Mouse (Mus musculus): Measurements from ENCODE around the gene Sema7a.
A peak's percentile ranks its signal among the peaks of the same experiment; 100 is the strongest.

Sema7a gene

DNA sequence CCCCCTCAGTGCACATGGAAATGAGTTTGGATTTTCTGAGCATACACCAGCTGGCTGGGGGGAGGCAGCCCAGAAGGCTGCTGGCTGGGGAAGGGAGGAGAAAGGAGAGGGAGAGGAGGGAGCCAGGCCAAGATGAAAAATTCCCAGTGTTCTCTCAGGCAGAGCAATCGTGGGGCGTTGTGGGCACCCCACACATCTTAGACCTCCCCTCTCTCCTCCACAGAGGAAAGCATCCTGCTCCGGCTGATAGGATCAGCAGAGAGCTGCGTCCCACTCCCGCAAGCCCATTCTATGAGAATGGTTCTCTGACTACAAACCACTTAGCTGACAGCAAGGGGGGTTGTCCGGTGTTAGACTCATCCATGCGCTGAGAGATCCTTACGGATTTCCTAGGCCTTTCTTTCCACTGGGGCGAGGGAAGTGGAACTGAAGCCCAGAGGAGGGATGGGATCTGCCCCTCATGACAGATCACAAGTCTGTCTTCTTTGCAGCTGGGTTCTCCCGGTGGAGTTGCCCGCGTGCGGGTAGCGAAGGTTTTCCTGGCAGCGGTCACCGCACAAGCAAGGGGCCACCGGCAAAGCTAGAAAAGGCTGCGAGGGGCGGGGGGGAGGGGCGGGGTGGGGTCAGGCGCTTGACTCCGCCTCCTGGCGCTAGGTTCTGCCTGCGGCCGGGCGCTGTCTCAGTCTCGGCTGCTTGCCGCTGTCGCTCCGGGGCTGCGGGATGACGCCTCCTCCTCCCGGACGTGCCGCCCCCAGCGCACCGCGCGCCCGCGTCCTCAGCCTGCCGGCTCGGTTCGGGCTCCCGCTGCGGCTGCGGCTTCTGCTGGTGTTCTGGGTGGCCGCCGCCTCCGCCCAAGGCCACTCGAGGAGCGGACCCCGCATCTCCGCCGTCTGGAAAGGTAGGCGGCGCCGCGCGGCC is at the start of gene Sema7a:
TSS of gene Sema7a (plus strand) at position 682 of the 918 bp plus-strand sequence.
- peak; percentile 62 to 79 for DNase-seq (ENCODE audit: low spot score in 2 of 2)

DNA sequence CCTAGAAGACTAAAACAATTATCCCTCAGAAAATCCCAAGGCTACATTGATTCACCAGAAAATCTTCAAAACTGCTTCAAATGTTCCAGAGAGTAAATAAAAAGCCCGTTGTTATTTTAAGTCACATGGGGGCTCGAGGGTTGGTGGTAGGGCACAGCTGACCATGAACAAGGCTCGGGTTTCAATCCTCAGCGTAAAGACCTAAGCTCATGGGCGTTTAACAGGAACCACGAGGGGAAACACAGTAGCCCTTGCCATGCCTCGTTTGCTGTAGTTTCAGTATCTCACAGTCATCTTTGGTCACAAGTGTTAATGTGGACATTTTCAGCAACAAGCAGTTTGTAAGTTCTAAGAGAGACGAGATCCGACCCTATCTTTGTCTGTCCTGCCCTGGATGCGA is 39.4 kb upstream of the Sema7a start:
- no peak for DNase-seq (ENCODE audit: low spot score in 2 of 2)

DNA sequence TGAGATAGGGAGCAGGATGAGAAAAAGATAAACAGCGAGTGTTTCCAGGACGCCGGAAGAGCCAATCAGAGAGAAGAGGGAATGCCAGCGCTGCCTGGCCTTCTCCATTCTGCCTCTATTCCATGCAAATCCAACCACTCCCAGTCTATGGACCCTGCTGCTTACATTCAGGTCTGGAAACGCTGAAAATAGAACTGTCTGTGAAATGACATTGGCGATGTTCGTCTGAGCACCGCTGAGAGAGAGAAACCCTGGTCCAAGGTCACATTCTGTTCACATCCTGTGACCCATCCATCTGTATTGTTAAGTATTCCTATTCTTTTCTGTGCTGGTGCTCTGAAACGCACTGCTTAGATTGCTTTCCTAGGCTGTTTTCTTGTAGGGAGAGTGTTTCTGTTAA is 38.7 kb upstream of the Sema7a start:
- DNase-seq (ENCODE audit: low spot score in 2 of 2) = no peak

DNA sequence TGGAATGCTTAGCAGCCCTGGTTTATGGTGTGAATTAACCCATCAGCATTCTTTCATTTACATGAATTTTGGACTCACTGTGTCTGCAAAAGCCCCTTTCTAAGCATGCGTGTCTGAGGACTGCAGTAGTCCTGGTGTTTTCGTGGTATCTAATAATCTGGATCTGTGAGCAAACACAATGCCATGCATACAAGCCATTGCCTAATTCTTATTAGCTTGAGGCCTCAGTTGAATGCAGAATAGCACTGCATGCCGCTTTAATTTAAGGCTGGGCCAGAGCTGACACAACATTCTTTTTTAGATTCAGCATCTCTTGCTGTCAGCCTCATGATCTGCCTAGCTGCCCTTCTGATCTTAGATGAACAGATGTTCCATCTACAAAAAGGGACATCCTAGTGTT is 38.3 kb upstream of the Sema7a start:
- no peak for DNase-seq (ENCODE audit: low spot score in 2 of 2)

DNA sequence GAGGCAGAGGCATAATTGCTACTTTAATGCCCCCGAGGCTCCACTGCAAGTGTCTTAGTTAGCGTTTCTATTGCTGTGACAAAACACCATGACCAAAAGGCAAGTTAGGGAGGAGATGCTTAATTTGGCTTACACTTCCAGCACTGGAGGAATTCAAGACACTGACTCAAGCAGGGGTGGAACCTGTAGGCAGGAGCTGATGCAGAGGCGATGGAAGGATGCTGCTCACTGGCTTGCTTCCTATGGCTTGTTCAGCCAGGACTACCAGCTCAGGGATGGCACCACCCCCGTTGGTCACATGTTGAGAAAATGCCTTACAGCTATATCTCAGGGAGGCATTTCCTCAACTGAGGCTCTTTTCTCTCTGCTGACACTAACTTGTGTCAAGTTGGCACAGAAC is 37.8 kb upstream of the Sema7a start:
- DNase-seq (ENCODE audit: low spot score in 2 of 2) = no peak

DNA sequence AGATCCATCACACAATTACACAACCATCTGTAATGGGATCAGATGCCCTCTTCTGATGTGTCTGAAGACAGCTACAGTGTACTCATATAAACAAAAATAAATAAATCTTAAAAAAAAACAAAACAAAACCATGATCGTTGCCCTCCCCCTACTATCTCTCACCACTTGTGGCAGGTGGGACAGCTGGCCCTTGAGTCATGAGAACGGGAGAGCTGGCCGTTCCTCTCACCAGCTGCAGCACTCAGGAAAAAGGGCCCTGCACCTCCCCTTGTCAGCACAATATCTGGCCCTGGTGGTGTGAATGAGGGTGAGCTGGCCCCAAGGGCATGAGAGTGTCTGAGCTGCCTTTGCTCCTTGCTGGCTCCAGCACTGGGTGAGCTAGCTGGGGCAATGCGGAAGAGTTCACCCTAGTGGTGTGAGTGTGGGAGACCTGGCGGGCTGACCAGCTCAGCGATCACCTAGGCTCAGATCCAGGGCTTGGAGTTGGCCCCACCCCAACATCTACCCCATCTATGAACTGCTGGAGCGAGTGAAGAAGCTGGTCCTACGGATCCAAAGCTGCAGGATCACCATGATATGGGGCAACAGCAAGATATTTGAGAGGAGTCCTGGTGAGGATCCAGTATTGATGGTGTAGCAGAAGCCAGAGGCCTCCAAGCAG is 36.2 kb upstream of the Sema7a start:
- no peak for DNase-seq (ENCODE audit: low spot score in 2 of 2)

DNA sequence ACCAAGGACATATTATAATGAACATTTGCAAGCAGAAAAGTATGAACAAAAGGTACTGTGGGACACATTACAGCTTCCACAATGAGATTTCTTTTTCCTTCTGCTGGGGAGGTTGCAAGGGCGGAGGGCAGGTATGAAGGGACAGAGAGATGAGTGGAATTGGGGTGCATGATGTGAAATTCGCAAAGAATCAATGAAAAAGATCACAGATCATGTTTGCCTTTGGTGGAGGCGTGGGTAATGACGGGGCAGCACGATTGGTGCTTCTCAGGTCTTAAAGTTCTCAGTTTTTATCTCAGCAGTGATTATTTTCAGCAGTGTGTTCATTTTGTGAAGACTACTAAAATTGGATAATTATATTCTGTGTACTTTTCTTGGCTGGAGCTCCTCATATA is 35.7 kb upstream of the Sema7a start:
- DNase-seq (ENCODE audit: low spot score in 2 of 2) = no peak

DNA sequence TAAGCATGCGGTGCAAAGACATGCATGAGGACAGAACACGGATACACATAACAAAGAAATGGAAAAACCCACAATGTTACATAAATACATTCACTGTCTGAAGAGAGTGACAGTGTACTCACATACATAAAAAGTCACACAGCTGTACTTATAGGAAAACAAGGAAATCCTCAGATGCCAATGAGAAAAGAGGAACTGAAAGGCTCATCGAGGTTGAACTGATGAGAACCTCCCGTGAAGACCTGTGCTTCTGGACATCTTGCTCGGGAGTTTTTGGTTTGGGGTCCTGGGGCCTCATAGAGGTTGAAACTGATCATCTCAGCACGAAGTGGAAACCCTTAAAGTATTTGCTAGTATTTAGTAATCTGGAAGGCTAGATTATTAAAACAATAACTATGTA is 32.7 kb upstream of the Sema7a start:
- DNase-seq (ENCODE audit: low spot score in 2 of 2) = no peak

DNA sequence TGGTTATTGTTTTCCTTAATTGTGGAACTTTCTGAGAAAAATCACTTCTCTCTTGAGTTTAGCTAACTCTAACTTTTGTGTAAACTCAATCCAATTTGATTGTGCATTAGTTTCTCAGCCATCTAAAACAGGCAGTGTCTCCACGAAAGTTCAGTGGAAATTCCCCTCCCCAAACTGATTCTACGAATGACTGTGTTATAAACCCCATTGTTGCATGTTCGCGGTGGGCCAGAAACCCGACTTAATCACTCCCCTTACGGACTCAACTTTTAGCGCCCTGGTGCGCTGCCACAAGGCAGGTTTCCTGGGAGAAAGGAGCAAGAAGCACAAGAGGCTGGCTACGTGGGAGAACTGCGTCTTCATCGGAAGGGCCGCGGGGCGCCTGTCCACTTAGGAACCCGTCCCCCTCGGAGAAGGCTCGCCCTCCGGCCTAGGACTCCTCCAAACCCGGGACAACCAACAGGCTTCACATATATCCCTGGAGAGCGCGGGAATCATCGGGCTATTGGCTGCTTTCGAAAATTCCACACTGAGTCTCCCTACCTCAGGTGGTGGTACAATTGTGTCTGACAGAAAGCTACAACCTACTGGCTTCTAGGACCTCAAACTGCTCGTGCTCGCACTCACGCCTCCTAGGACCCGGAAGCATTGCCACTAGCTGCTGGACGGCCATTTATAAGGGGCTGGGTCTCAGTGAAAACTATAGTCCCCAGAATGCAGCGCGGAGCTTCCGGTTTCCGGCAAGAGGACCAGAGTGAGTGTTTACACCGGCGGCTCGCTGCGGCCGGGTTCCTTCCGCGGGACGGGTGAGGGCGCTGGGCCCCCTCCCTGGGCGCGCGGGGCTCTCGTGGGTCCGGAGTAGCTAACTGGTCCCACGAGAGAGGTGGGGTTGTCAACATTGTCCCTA is 29.4 kb upstream of the Sema7a start, which contains the start of gene Ubl7:
TSS of gene Ubl7 (plus strand) at position 726 of the 907 bp plus-strand sequence.
- DNase-seq (ENCODE audit: low spot score in 2 of 2) = peak; percentile 81 to 86

DNA sequence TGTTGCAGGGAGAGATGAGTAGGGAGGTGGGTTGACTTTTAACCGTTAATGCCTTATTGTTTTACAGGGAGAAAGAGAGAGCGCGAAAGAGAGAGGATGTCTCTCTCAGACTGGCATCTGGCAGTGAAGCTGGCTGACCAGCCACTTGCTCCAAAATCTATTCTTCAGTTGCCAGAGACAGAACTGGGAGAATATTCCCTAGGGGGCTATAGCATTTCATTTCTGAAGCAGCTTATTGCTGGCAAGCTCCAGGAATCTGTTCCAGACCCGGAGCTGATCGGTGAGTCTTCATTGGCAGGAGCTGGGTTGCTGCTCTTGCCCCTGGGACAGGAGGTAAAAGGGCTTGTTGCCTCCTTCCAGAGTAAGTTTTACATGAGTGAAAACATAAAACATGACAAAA is 27.3 kb upstream of the Sema7a start:
- DNase-seq (ENCODE audit: low spot score in 2 of 2) = no peak

DNA sequence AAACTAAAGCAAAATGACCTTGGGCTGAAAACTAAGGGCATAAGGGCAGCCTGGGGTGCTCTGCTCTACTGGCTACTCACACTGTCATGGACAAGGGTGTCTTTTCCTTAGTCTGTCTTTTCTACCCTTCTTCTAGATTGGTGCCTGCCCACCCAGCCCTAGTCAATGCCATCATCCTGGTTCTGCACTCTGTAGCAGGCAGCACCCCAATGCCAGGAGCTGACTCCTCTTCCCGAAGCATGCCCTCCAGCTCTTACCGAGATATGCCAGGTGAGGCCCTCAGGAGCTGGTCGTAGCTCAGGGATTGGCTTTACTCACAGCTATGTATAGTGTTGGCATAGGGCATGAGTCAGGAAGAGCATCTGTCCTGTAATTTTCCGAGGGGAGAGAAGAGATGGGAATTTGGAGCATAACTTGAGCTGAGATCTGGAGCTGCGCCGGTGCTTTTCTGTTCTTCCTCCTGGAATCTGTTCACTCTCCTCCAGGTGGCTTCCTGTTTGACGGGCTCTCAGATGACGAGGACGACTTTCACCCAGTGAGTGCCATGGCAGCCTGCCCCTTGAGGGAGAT is 18.3 kb upstream of the Sema7a start:
- DNase-seq (ENCODE audit: low spot score in 2 of 2) = no peak

DNA sequence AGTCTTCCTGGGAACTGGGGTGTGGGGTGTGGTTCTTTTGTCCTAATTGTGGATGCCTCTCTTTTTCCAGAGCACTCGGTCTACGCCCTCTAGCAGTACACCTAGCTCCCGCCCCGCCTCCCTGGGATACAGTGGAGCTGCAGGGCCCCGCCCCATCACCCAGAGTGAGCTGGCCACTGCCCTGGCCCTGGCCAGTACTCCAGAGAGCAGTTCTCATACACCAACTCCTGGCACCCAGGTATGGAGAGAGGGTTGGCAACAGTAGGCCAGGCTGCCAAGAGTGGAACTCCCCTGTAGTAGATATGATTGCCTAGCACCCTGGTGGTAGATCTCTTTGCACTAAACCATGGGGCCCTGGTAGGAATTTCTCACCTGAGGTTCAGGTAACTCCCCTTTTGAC is 17.5 kb upstream of the Sema7a start:
- DNase-seq (ENCODE audit: low spot score in 2 of 2) = no peak

DNA sequence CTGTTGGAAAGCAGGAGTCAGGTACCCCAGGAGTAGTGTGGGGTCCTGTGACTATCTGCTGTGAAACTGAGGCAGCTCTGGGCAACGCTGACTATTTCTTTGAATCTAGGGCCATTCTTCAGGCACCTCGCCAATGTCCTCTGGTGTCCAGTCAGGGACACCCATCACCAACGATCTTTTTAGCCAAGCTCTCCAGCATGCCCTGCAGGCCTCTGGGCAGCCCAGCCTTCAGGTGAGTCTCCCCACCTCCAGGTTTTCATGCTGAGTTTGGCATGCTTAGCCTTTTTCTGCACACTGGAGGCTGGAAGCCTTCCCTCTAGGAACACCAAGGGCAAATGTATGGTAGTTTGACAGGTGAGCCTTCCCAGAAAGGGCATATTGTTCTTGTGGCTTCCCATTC is 16.9 kb upstream of the Sema7a start:
- DNase-seq (ENCODE audit: low spot score in 2 of 2) = no peak

DNA sequence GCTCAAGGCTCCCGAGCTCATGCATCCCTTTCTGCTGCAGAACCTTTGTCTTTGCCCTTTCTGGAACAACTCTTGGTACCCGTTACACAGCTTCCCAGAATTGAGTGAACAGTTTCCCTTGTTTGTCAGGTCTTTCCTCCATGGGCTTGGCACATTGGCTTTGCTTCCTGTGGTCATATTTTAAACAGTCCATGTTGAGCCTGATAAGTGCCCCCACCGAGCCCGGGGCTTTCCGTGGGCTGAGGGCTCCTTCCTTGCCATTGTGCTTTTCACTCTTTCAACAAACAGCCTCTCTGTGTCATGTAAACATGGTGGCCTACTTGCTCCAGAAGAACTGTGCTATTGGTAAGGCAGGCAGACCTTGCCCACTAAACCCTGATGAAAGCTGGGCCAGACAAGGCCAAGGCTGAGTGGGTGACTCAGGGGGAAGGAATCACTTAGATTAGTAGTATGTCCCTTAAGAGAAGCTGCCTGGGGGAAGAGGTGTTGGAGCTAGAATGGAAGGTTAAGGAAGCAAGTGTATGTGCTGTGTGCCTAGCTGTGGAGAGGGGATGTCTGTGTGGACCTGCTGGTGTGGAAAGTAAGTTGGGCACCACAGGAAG is 8.6 kb upstream of the Sema7a start:
- no peak for DNase-seq (ENCODE audit: low spot score in 2 of 2)

DNA sequence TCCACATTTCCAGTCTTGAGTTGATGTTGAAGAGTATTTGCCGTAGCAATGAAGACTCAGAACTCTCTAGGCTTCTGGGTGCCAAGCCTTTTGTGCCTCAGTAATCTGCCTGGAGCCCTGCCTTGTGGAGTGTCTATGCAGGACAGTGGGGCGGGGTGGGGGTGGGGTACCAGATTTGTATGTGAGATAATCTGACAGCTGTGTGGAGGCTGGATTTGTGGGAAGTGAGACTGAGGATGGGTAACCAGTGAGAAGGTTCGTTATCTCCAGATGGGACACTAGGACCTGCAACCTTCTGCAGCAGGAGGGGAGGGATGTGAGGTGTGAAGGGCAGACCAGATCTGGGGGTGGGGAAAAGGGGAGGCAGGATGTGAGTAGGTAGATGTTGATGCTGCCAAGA is 7.7 kb upstream of the Sema7a start:
- no peak for DNase-seq (ENCODE audit: low spot score in 2 of 2)

DNA sequence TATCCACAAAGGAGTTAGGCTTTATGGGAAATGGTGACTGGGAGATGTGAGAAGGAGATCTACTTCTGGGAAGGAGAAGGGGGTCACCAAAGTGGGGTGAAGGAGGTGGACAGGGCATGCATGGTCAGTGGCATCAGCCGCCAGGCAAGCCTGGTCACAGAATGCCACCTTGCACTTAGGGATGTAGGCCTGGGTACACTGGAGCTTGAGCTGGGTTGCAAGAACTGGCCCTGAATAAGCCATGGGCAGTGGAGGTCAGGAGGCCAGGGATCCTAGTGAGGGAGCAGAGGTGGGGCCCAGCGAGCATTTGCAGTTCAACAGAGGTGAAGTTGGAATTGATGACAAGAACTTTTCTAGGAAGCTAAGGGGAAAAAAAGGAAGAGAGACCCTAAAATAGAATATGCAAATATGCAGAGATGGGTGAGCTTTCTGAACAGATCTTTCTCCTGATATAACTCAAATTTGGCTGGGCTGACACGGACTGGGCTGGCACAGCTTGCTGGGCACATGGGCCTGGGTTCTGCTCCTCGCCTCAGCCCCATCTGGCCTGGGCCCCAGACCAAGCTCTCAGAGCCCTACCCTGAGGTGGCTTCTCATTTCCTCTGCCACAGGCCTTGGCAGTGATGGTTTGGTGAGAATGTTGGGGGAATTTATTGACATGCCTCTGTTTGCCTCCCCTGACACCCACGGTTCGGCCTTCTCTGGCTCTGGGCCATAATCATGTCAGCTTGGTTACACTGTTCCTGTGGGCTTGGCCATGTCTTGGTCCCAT is 6.9 kb upstream of the Sema7a start:
- DNase-seq (ENCODE audit: low spot score in 2 of 2) = peak; percentile 50 to 60

DNA sequence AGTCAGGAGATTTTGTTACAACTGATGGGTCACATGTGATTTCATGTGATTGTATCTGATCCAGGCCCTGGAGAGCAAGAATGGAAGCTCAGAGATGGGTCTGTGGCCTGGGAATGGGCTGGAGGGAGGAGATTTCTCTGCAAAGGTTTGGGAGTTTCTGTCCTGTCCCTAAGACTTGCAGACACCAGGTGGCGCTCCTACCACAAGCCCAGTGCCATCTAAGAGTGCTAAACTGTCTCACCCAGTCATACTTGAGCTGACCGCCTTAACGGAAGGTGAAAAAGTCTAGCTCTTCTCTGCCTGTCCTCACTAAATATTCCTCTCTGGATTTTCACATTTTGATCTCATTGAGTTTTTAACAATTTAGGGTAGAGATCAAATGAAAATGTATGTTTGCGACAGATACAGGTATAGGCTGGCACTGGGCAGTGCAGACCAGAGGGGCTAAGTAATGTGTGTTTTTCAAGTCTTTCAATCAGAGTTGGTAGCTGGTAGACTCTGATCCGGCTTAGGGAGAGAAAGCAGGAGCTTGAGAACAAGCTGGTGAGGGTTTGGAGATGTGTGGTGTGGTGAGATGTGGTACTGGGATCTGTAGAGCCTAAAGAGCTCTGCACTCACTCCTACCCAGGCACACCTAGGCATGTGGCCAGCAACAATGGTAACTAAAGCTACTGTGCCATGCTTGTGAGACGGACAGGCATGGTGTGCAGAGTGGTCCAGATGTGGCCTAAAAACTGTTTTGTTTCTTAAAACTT is 4.1 kb upstream of the Sema7a start:
- DNase-seq (ENCODE audit: low spot score in 2 of 2) = peak in 1 of 2 experiments; percentile 84

DNA sequence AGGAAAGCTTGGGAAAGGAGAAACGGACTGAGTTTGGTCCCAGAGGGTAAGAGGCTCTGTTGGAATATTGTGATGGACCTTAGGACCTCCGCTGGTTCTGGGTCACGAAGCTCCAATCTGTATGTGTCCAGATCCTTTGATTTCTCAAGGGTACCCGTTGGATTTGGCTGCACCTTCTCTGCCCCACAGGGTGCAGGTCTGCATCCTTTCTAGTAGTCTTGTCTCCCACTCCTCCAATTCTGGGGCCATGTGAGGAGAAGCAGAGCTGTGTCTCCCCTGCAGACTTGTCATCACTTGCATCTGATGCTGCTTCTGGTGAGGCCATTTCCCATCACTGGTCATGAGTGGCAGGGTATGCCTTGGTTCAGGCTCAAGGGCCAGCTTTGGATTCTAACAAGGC is 2.7 kb upstream of the Sema7a start:
- no peak for DNase-seq (ENCODE audit: low spot score in 2 of 2)

DNA sequence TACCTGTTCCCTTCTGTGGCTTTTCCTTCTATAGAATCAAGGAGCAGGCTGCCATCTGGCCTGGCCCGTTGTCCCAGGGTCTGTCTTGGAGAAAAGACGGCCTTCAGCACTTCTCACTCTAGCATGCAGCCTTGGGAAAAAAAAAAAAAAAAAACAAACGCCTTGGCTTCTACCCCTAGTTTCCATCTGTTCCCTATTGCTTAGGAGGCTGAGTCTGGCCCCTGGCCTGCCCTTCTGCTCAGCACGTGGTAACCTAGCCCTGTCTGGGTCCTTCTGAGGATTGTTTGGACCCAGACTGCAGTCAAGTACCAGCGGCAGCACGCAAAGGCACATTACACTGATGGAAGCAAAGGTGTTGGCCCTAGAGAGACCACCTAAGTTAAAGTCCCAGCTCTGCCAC is 2.3 kb upstream of the Sema7a start:
- no peak for DNase-seq (ENCODE audit: low spot score in 2 of 2)
